Mouse (Mus musculus): ENCODE measurements around the gene Rasl10a. TPM values are rescaled to one million over a fixed set of nuclear protein-coding genes. Genes with fewer than 3 reads are reported as not detected.

Gene Rasl10a
- total RNA-seq, 2 experiments from 2014 or later = 3.8 to 5.6 TPM

- DNase-seq = no peak
These were observed 5.6 kb upstream of the Rasl10a start for GRCm38 (mm10) chr11:5052200-5052854.

GRCm38 (mm10) chr11:5054151-5054550 lies 3.8 kb upstream of the Rasl10a start:
- no peak for DNase-seq

- peak; percentile 30 to 44 for DNase-seq
These were observed 3.1 kb upstream of the Rasl10a start for GRCm38 (mm10) chr11:5054874-5055273.

GRCm38 (mm10) chr11:5055945-5056938 lies 1.7 kb upstream of the Rasl10a start:
- no peak for DNase-seq

- DNase-seq = no peak
These were observed 864 bp upstream of the Rasl10a start for GRCm38 (mm10) chr11:5057064-5057463.

- DNase-seq = no peak
These were observed 430 bp upstream of the Rasl10a start for GRCm38 (mm10) chr11:5057541-5057855.

- no peak for DNase-seq
These were observed 855 bp downstream of the Rasl10a start for GRCm38 (mm10) chr11:5058783-5059182.

- peak in 1 of 2 experiments; percentile 27 for DNase-seq
These were observed 1.3 kb downstream of the Rasl10a start for GRCm38 (mm10) chr11:5059230-5059629.

GRCm38 (mm10) chr11:5059704-5060156 lies 1.8 kb downstream of the Rasl10a start:
- peak in 1 of 2 experiments; percentile 54 for DNase-seq

- DNase-seq = peak in 1 of 2 experiments; percentile 25
These were observed 3.0 kb downstream of the Rasl10a start for GRCm38 (mm10) chr11:5060756-5061412.

- peak; percentile 97 to 99 for DNase-seq
These were observed 3.6 kb downstream of the Rasl10a start for GRCm38 (mm10) chr11:5061413-5062139.

- no peak for DNase-seq
These were observed 4.4 kb downstream of the Rasl10a start for GRCm38 (mm10) chr11:5062326-5062725.

GRCm38 (mm10) chr11:5062860-5063505 lies 5.1 kb downstream of the Rasl10a start:
- DNase-seq = peak in 1 of 2 experiments; percentile 44

GRCm38 (mm10) chr11:5063561-5064281 lies 5.8 kb downstream of the Rasl10a start:
- DNase-seq = peak in 1 of 2 experiments; percentile 39

GRCm38 (mm10) chr11:5064282-5065055 lies 6.5 kb downstream of the Rasl10a start:
- no peak for DNase-seq

- peak; percentile 94 to 96 for DNase-seq
These were observed 7.3 kb downstream of the Rasl10a start, which contains the start of gene Gas2l1 for GRCm38 (mm10) chr11:5065056-5065821. Gas2l1 (minus strand) TSS chr11:5065327.

GRCm38 (mm10) chr11:5067063-5067462 lies 9.1 kb downstream of the Rasl10a start:
- no peak for DNase-seq

- no peak for DNase-seq
These were observed 10.4 kb downstream of the Rasl10a start for GRCm38 (mm10) chr11:5068126-5068971.

All from heart, adult 18-20 months (tissue).